Mouse (Mus musculus) C2C12 (cell line): ENCODE results near the gene Ccdc162. TPM values are rescaled to one million over a fixed set of nuclear protein-coding genes. Genes with fewer than 3 reads are reported as not detected.
A peak's percentile ranks its signal among the peaks of the same experiment; 100 is the strongest.

Source experiments
- H3K27me3 ChIP-seq: one replicate; pipeline ENCODE4 v1.6.1; 2011; ENCODE audit not compliant: control insufficient read depth, insufficient read depth, insufficient read length
- H3K36me3 ChIP-seq: one replicate; pipeline ENCODE4 v1.6.1; 2011; ENCODE audit not compliant: control insufficient read depth, insufficient read depth
- H3K4me3 ChIP-seq: one replicate; pipeline ENCODE4 v1.5.1; 2011; ENCODE audit warnings: mild to moderate bottlenecking, control low read depth; ENCODE audit not compliant: poor library complexity, insufficient read depth, severe bottlenecking
- H3K79me2 ChIP-seq: one replicate; pipeline ENCODE4 v1.6.1; 2011; ENCODE audit not compliant: control insufficient read depth, insufficient read depth
- H3K79me3 ChIP-seq: one replicate; pipeline ENCODE4 v1.6.1; 2011; ENCODE audit warnings: low read depth, control low read depth
- H3ac ChIP-seq: one replicate; pipeline ENCODE3; 2011; ENCODE audit warnings: low read depth; ENCODE audit not compliant: control insufficient read depth, insufficient read length
- CEBPB ChIP-seq: IDR thresholded peaks from one replicate; pipeline ENCODE4 v1.6.1; 2011; ENCODE audit warnings: low read depth, mild to moderate bottlenecking, control low read depth, moderate library complexity
- CTCF ChIP-seq: IDR thresholded peaks from one replicate; pipeline ENCODE4 v1.5.1; 2011; ENCODE audit not compliant: control insufficient read depth, insufficient read depth, insufficient read length
- FOSL1 ChIP-seq: IDR thresholded peaks from one replicate; pipeline ENCODE4 v1.8.0; 2011; ENCODE audit warnings: mild to moderate bottlenecking, low read length; ENCODE audit not compliant: poor library complexity, insufficient read depth, severe bottlenecking
- MAX ChIP-seq: IDR thresholded peaks from one replicate; pipeline ENCODE4 v1.6.1; 2011; ENCODE audit warnings: mild to moderate bottlenecking, control low read depth
- MYOD1 ChIP-seq: IDR thresholded peaks from one replicate; pipeline ENCODE4 v1.6.1; 2011; ENCODE audit warnings: low read depth; ENCODE audit not compliant: control insufficient read depth, insufficient read length
- MYOG ChIP-seq: IDR thresholded peaks from one replicate; pipeline ENCODE4 v1.6.1; 2011; ENCODE audit not compliant: control insufficient read depth, insufficient read length; ENCODE audit errors: extremely low read depth
- USF1 ChIP-seq: IDR thresholded peaks from one replicate; pipeline ENCODE4 v1.6.1; 2011; ENCODE audit warnings: low read depth, mild to moderate bottlenecking, control low read depth, moderate library complexity
- polyA plus RNA-seq: library from polyadenylated mRNA; unstranded; fragments of >200 nt; fragmentation: generic; extraction: Trizol; gene quantifications from one replicate; pipeline ENCODE4 v1.2.1, GENCODE M21; 2012; ENCODE audit warnings: missing spikeins

Gene Ccdc162
- polyA plus RNA-seq, 1 experiment = 0.13 TPM

DNA sequence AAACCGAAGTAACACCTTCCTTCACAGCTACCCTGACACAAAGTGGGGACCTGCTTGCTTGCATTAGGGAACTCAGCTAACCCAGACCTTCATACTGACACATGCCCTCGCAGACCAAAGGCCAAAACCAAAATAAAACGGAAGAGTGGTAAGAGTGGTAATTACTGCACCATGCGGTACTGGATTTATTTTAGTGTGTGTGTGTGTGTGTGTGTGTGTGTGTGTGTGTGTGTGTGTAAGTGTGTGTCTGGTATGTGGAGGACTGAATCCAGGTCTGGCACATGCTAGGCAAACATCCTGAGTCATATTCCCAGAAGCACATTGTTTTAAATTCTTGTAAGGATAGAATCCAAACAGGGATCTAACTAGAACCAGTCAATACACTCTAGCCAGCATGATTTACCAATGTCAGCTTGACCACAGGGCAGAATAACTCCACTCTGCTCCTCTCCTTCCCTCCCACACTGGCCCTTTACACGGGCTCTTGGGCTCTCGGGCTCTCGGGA, 140.1 kb downstream of the Ccdc162 start:
- Histone ChIP-seq H3K79me3 (no peaks in the 10 kb centered on the region), H3K36me3 (no peaks in the 10 kb centered on the region), H3K27me3 (no peaks in the 10 kb centered on the region), H3K4me3 (no peak overlapping the region), H3ac (no peak overlapping the region), H3K79me2 (no peaks in the 10 kb centered on the region)
- no peak for TF ChIP-seq CTCF

- Histone ChIP-seq H3K27me3 (no peaks in the 10 kb centered on the region), H3K36me3 (no peaks in the 10 kb centered on the region), H3K79me2 (no peaks in the 10 kb centered on the region), H3ac (no peak overlapping the region), H3K79me3 (no peaks in the 10 kb centered on the region), H3K4me3 (no peak overlapping the region)
- peak; percentile 45 for TF ChIP-seq MYOD1
- TF ChIP-seq USF1 = no peak
Observed at GRCm38 (mm10) chr10:41575451-41576327, 140.7 kb downstream of the Ccdc162 start.

- Histone ChIP-seq H3K79me2 (no peaks in the 10 kb centered on the region), H3K36me3 (no peaks in the 10 kb centered on the region), H3ac (no peak overlapping the region), H3K4me3 (no peak overlapping the region), H3K27me3 (no peaks in the 10 kb centered on the region), H3K79me3 (no peaks in the 10 kb centered on the region)
- TF ChIP-seq MYOD1 (no peak), MAX (no peak), USF1 (no peak), CTCF (no peak), FOSL1 (no peak), MYOG (no peak), CEBPB (no peak)
Observed at GRCm38 (mm10) chr10:41573190-41573589, 143.2 kb downstream of the Ccdc162 start.

DNA sequence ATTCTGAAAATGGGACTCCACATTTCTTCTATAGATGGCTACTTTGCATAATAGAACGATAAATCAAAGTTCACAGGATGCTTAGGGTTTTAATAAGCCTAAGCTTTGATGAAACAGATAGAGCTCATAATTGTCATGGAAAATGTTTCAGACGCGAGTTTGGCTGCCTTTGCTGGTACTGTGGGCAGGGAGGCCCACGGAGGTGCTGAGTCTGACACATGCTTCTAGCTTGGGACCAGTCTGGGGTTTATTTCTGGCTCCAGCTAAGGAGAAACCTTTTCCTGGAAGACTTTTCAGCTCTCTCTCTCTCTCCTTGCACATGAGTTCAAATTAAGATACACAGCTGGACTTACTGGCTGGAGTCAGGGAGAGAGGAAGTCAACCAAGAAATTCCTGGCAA, 144.2 kb downstream of the Ccdc162 start:
- no peak overlapping the region for H3K4me3 ChIP-seq
- H3K79me2 ChIP-seq = no peaks in the 10 kb centered on the region
- no peaks in the 10 kb centered on the region for H3K36me3 ChIP-seq
- H3K79me3 ChIP-seq = no peaks in the 10 kb centered on the region
- no peak for TF ChIP-seq USF1
- TF ChIP-seq CTCF = no peak
- no peak for TF ChIP-seq MYOD1
- no peak for TF ChIP-seq MYOG
- no peak for TF ChIP-seq MAX
- TF ChIP-seq CEBPB = no peak
- TF ChIP-seq FOSL1 = no peak
- no peaks in the 10 kb centered on the region for H3K27me3 ChIP-seq
- H3ac ChIP-seq = no peak overlapping the region

GRCm38 (mm10) chr10:41571065-41571464, 145.4 kb downstream of the Ccdc162 start:
- Histone ChIP-seq H3K79me3 (no peaks in the 10 kb centered on the region), H3K27me3 (no peaks in the 10 kb centered on the region), H3K36me3 (no peaks in the 10 kb centered on the region), H3K79me2 (no peaks in the 10 kb centered on the region), H3ac (no peak overlapping the region), H3K4me3 (no peak overlapping the region)
- no peak for TF ChIP-seq CEBPB
- TF ChIP-seq MYOG = no peak
- TF ChIP-seq USF1 = no peak
- TF ChIP-seq MAX = no peak
- no peak for TF ChIP-seq FOSL1
- no peak for TF ChIP-seq CTCF
- TF ChIP-seq MYOD1 = no peak

- Histone ChIP-seq H3K79me2 (no peaks in the 10 kb centered on the region), H3K4me3 (no peak overlapping the region), H3K27me3 (no peaks in the 10 kb centered on the region), H3K36me3 (no peaks in the 10 kb centered on the region), H3ac (no peak overlapping the region), H3K79me3 (no peaks in the 10 kb centered on the region)
- TF ChIP-seq MYOG (no peak), USF1 (no peak), MAX (no peak), MYOD1 (no peak), CTCF (no peak), FOSL1 (no peak), CEBPB (no peak)
Observed at GRCm38 (mm10) chr10:41568306-41568705, 148.1 kb downstream of the Ccdc162 start.
